ENCODE assay signal across 8 mouse cellular contexts in the genomic region with DNA sequence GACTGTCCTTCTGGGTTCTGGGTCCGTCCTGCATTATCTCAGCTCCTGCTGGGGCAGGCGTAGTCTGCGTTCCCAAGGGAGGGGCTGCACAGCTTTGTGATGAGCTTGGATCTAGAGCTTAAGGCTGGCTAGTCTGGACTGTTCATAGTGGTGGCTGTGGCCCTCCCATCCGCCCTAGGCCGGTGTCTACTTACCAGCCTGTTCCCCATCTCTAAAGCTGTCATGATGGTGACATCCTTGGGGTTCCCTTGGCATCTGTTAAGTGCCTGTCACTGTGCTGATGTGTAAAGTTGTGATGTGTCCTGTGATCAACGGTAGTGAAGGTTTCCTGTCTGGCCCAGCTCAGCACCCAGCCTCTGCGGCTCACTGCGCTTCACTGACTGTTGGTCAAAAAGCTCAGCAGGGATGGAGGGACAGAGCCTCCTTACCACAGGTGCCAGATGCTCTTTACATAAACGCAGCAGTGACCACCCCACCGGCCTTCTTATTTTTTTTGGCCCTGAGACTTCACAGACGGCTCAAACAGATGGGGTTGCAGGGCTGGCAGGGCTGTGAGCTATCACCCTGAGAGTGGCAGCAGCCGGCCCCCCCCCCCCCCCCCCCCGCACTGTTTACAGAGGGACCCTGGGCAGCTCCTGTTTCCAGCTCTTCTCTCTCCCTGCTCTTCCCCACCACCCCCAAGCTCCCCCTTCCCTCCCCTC.
A peak's percentile ranks its signal among the peaks of the same experiment; 100 is the strongest.
DNase-seq lines count a peak whose midpoint lies in the region; ATAC-seq lines count a peak whose summit lies in the region.

No protein-coding gene starts in this region.

- no peaks in the 10 kb centered on the region for H3K27me3 ChIP-seq in heart, embryonic 16.5 days (ENCODE audit: control insufficient read depth, insufficient read depth, low read length)
- H3K27me3 ChIP-seq in megakaryocyte, embryonic 14.5 days (replicated peaks): no peaks in the 10 kb centered on the region

- intact Hi-C loops in left cerebral cortex, postnatal 4 days (cut with DNase I): loop anchor here (5.0 kb wide), 2 partner anchors 75 to 95 kb away; a partner anchor contains a TSS

- DNase-seq in left cerebral cortex, postnatal 4 days: peak; percentile 74
- DNase-seq in left cerebral cortex, adult 9 months (ENCODE audit: low spot score in 2 of 2): no peak
- peak; percentile 77 for DNase-seq in brain, adult 2 months (ENCODE audit: low read depth, low spot score)
- DNase-seq in left cerebral cortex, adult 18-20 months (ENCODE audit: low spot score in 2 of 2): no peak
- DNase-seq in layer of hippocampus, postnatal 25 days (ENCODE audit: extremely low spot score in 1 of 2, low spot score in 1 of 2): no peak
- no peak for DNase-seq in urinary bladder, postnatal 4 days (ENCODE audit: low spot score in 2 of 2)

- no peaks in the 10 kb centered on the region for H3K9me3 ChIP-seq in heart, embryonic 16.5 days (replicated peaks; ENCODE audit: control insufficient read depth, low read length)
- no peaks in the 10 kb centered on the region for H3K9me3 ChIP-seq in megakaryocyte, embryonic 14.5 days

- H3K27ac ChIP-seq in heart, embryonic 16.5 days (ENCODE audit: low read length): peak overlapping the region; percentile 89

- peak overlapping the region; percentile 58 for H3K4me2 ChIP-seq in heart, embryonic 16.5 days (ENCODE audit: low read depth, low read length)

- 7% methylated on average over 11 of the region's 13 CpGs for WGBS in heart, embryonic 16.5 days

- peak; percentile 39 for ATAC-seq in heart, embryonic 16.5 days (replicated peaks; ENCODE audit: extremely low read depth, insufficient read depth, low FRiP score)

- peak overlapping the region; percentile 33 for H3K4me3 ChIP-seq in heart, embryonic 16.5 days (ENCODE audit: low read length)
- peak overlapping the region; percentile 92 for H3K4me3 ChIP-seq in megakaryocyte, embryonic 14.5 days (replicated peaks)

- peak overlapping the region; percentile 49 for H3K9ac ChIP-seq in heart, embryonic 16.5 days (ENCODE audit: low read length)

- H3K4me1 ChIP-seq in heart, embryonic 16.5 days (ENCODE audit: control insufficient read depth, insufficient read depth, low read length): peaks cover 43% of the 10 kb centered on the region
- H3K4me1 ChIP-seq in megakaryocyte, embryonic 14.5 days: peaks cover 66% of the 10 kb centered on the region

- H3K36me3 ChIP-seq in heart, embryonic 16.5 days (ENCODE audit: control insufficient read depth, insufficient read depth): peaks cover 4% of the 10 kb centered on the region; the same call in 1 of the 2 replicates
- no peaks in the 10 kb centered on the region for H3K36me3 ChIP-seq in megakaryocyte, embryonic 14.5 days (replicated peaks; ENCODE audit: low read length)

Comparison
In these comparisons a context has a peak if more than half of its experiments do, and no peak if none do; other contexts are left out.
1. DNase-seq: peak in left cerebral cortex, postnatal 4 days (single experiment) and brain, adult 2 months (single experiment); none in left cerebral cortex, adult 9 months (0 of 2), left cerebral cortex, adult 18-20 months (0 of 2), layer of hippocampus, postnatal 25 days (0 of 2) and urinary bladder, postnatal 4 days (0 of 2).